Mouse (Mus musculus): Measurements from ENCODE around the gene Eif2ak3.

- TF ChIP-seq POLR2A (IDR thresholded peaks at IDR 0.05; ENCODE audit: low read depth, low read length) (no peak), CTCF (IDR thresholded peaks at IDR 0.05; ENCODE audit: extremely low read depth, insufficient read length, insufficient replicate concordance, low read depth, low read length) (no peak)
Measured at GRCm38 (mm10) chr6:70812526-70812895, 31.8 kb upstream of the Eif2ak3 start.
